Mouse (Mus musculus) cerebellum, postnatal 4 days (tissue): ENCODE measurements around the gene Uncx.

Source experiments
- DNase-seq, 2 experiments: peaks; one replicate each; pipeline ENCODE4 v3.0.0; 2022; ENCODE audit warnings: low spot score in 2 of 2, mixed read lengths in 1 of 2

Gene Uncx

DNA sequence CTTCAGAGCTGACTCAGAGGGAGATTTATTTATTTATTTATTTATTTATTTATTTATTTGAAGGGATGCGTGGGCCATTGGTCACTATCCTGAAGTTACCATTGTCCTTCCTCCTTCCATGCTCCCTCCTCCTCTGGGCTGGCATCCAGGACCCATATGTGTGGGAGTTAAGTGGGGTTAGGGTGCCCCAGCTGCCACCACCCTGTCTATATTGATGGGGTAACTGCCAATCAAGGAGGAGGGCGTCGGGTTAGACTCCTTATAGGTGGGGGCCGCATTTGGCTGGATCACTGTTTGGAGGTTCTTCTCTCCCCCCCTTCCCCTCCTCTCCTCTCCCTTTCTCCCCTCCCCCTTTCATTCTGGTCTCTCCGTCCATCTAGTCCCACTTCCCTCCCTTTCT is 738 bp upstream of the Uncx start:
- DNase-seq: peak in 1 of 2 experiments; percentile 30

DNA sequence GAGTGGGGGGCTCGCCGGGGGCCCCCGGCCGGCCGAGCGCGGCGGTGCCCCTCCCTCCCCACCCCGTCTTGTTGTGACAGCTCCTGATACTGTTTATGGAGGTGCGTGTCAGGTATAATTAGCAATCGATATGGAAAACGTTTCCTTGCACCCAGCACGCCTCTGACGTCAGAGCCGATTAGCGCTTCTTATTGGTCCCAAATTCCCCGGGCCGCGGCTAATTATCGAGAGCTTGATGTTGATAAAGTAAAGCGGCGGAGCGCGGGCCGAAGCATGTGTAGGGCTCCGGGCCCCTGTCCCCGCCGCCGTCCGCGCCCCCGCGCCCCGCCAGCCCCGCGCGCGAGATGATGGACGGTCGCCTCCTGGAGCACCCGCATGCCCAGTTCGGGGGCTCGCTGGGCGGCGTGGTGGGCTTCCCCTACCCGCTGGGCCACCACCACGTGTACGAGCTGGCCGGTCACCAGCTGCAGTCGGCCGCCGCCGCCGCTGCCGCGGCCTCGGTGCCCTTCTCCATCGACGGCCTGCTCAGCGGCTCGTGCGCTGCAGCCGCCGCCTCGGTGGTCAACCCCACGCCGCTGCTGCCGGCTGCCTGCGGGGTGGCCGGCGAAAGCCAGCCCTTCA is 466 bp downstream of the Uncx start:
- peak in 1 of 2 experiments; percentile 77 for DNase-seq

DNA sequence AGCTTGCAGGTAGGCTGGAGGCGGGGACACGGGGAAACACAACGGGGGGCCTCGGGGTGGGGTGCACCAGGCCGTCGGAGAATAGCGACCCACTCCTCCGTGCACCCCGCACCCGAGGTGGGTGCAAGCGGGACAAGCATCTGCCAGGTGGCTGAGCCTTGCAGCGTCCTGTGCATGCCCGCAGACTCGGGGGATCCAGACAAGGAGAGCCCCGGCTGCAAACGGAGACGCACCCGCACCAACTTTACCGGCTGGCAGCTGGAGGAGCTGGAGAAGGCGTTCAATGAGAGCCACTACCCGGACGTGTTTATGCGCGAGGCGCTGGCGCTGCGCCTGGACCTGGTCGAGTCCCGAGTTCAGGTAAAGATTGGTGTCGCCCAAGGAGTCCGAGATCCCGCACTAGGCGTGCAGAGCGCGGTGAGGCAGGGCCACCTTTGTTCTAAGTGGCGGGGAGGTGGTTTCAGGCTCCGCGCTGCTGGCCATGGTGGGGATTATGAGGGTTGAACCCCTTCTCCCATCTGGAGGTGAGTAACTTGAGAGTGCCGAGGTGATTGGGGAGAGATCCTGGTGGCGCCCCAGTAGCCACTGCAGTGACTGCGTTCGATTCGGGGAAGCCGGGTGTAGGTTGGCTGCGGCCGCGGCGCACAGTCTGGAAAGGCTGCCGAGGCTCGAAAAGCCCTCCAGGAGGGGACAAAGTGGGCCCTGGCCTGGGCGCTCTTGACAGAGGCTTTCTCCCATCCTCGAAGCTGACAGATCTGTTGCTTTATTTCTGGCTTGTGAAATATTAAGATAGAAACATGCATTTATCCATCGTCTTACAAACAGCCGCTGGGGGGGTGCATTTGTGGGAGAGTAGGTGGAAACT is 1.2 kb downstream of the Uncx start:
- DNase-seq: peak; percentile 27 to 57

DNA sequence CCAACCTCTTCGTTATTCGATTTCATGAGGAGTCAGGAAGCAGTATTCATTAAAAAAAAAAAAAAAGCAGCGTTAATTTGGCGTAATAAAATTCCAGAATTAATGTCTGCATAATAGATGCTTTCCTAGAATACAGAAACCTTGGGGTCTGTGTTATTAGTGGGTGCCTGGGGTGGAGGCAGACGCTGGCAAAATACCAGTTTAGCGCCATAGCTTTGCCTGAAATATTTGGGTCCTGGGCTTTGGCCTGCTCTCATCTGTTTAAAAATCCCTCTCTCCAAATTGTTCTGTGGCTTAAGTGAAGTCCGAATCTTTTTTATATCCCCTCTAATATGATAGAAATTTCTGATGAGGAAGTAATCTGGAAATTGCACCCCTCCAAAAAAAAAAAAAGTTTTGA is 1.9 kb downstream of the Uncx start:
- no peak for DNase-seq

DNA sequence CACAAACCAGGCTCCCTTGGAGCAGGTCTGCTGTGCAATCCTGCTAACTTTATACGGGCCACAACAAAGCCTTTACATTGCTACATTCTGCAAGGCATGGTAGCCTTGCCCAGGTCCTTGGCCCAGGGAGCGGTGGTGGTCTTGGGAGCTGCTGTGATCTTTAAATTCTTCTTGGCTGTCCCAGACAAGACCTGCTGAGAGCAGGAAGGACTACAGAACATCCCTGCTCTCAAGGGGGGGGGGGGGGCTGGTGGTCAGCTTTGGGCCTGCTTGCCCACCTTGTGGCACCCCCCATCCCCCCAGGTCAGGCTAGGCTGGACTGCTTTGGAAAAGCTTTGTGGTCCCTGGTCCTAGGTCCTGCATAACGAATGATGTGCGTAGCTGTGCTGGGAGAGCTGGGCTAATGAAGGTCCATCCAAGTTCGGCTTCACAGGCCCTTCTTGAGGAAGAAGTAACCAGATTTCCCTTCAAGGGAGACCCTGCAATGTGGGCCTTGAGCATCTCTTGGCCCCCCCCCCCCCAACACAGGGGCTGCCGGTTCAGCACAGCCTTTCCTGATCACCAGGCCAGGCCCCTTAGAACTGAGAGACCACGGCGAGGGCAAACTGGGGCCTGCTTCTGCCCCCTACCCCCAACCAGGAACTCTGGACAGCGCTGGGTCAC is 2.5 kb downstream of the Uncx start:
- DNase-seq: no peak

DNA sequence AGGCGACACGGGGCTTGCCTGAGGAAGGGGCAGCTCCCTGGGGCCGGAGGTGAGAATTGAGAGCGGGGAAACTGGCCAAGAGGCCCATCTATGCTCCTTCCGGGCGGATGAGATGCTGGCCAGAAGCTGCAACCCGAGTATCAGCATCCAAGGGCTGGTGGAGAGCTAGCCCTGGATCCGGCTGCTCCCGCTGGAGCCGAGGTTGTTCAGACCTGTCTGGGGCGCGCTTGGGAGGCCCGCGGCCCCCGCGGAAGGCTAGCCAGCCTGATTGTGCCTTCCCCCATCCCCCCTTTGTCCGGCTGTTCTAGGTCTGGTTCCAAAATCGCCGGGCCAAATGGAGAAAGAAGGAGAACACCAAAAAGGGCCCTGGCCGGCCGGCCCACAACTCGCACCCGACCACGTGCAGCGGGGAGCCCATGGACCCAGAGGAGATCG is 3.1 kb downstream of the Uncx start:
- peak in 1 of 2 experiments; percentile 47 for DNase-seq

DNA sequence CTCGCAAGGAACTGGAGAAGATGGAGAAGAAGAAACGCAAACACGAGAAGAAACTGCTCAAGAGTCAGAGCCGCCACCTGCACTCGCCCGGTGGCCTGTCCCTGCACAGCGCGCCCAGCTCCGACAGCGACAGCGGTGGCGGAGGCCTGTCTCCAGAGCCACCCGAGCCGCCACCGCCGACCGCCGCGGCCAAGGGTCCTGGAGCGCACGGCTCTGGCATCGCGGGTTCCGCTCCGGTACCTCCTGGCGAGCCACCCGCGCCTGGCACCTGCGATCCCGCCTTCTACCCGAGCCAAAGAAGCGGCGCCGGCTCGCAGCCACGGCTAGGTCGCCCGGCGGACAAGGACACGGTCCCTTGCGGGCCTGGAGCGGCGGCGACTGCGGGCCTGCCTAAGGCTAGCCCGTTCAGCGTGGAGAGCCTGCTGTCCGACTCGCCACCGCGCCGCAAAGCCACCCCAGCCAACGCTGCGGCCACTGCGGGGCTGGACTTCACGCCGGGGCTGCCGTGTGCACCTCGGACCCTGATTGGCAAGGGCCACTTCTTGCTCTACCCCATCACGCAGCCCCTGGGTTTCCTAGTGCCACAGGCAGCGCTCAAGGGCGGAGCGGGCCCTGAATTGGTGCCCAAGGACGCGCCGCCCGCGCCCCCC is 3.6 kb downstream of the Uncx start:
- DNase-seq: peak in 1 of 2 experiments; percentile 38

DNA sequence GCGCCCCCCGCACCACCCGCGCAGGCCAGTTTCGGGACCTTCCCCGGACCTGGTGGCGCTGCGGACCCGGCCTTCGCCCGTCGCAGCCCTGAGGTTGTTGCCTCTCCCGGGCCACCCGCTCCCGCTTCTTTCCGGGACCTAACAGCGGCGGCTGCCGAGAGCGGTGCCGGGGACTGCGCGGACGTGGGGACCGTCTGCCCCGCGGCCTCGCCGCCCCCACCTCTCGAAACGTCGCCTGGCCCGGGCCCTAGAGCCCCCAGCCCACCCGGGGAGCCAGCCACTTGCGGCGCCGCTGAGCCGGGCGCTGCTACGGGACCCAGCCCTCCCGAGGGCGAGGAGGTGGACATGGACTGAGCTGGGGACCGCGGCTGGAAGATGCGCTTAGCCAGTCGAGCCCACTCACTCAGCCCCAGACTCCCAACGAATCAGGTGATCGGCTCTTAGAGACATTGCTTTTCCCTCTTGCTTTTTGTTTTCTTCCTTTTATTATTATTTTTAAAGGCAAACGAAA is 4.2 kb downstream of the Uncx start:
- DNase-seq: peak in 1 of 2 experiments; percentile 36

DNA sequence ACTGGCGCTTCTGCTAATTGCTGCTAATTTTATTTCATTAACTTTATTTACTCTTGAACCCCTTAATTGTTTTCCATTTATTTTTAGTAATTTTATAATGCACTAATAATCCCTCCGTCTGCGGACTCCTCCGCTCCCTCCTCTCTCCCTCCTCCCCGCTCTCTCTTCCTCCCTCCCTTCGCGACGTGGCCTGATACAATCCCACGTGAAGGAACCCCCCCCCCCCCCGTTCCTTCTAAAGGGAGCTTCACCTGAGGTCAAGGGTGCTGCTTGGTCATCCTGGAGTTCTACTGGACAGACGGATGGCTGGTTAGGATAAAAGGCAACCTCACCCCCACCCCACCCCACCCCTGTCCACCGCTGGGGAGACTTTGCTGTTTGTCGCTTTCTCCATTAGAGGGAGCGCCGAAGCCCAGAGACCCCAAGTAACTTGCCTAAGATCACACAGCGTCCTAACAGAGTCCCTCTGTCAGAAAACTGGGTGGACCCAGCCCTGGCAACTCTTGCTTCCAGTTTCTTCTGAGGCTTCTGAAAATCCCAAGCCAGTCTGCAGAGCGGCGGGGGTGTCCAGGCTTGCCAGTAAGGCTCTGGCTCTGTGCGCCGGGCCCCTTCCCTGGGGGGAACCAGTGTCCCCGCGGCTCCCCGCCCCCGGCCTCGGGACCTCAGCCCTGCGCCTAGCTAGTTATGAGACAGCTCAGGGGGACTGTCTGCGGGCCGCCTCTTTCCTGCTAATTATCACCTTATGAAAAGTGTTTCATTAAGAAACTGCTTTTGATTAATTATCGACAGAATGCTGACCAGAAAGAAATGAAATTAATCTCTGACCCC is 10.4 kb downstream of the Uncx start:
- DNase-seq: no peak

DNA sequence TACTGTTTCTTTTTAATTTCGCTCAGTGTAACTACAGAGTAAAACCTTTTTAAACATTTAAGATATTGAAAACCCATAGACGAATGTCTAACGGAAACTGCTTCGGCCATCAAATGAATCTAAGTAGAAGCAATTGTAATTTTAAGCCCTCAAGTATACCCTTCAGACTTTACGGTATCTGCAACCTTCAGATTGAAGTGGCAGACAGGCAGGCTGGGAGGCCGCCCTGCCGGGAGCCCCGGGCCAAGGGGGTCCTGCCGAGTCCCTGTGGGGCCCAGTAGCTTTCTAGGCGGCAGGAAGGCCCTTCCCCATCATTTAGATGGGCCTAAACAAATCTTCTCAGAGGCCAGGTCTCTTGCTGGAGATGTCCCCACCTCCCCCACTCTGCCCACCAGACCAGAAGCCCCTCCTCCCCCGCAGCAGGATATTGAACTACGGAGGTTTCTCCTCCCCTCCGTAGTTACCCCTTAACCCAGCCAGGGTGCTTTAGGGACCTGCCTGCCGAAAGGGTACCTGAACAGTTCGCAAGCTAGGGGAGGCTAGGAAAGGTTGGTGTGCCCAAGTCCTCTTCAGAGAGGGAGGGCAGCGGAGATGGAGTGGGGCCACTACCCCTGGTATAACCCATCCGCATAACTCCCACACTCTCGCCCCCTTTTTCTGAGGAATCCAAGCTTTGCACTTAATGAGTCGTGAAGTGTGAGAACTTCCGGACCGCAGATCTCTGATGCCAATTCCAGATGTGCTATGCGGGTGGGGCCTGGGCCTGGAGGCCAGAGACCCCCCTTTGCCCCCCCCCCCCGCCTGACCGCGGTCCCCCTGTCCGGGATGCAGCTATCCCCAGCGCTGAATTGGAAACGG is 11.4 kb downstream of the Uncx start:
- DNase-seq: no peak

DNA sequence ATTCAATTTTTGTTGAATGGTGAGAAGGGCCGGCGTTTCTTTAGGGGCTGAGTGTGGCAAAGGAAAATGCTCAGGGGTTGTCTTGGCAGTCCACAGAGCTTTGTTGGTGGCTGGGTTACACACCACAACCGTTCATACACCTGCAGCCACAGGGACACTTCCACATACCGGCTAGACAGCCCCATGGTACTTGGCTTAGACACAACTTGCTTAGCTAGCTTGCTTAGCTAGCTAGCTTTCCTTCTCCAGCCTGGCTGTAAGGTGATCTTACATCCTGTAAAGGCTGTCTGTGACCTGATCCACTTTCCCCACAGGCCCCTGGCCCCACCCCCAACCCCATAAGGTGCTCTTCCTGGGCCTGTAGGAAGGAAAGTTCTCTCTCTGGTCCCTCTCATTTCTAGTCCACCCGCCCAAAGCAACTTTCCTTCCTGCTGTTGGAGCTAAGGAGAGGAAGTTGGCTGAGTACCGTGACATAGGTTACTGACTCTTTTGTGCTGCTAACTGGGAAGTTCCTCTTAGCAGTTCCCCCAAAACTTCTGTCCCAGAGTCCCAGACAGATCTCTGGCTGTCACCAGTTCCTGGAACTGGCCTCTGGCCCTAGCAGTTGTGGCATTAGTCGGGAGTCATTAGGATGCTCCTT is 12.3 kb downstream of the Uncx start:
- no peak for DNase-seq

DNA sequence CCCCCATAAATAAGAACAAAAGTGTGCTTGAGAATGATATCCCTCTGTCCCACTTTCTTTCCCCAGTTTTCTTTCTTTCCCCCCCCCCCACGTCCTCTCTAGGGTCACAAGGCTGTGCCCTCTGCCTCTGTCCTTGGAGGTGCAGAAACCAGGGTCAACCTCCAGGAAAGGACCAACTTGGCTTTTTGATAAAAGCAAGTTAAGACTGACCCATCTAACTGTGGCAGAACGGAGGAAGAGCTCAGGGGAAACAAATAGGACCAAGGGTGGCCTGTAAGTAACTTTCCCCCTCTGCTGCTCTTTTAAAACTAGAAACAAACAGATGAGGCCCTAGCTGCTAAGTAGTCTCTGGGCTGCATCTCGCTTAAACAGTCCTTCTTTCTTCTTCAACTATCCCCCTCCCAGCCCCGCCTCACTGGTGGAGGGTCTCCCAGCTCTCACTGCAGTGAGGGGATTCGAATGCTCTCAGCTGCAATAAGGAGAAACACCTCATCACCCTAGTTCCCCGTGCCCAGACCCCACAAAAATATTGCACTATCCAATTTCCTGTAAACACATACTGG is 12.9 kb downstream of the Uncx start:
- no peak for DNase-seq

DNA sequence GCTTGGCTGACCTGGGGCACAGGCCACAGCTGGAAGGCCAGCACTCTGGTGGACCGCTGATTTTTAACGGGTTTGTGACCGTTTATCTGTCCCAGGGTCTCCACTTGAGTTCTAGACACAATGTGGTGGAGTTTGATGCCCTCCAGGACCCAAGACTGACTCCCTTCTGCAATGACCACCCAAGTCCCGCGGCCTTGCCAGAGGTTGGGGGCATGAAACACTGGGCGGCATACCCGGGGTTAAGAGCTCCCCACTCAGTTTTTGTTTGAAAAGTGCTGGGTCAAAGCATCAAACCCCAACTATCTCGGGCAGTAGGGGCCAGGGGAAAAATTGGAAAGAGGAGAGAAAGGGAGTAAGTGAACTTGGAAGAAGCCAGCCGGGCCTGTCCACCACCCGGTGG is 13.8 kb downstream of the Uncx start:
- DNase-seq: peak in 1 of 2 experiments; percentile 5

DNA sequence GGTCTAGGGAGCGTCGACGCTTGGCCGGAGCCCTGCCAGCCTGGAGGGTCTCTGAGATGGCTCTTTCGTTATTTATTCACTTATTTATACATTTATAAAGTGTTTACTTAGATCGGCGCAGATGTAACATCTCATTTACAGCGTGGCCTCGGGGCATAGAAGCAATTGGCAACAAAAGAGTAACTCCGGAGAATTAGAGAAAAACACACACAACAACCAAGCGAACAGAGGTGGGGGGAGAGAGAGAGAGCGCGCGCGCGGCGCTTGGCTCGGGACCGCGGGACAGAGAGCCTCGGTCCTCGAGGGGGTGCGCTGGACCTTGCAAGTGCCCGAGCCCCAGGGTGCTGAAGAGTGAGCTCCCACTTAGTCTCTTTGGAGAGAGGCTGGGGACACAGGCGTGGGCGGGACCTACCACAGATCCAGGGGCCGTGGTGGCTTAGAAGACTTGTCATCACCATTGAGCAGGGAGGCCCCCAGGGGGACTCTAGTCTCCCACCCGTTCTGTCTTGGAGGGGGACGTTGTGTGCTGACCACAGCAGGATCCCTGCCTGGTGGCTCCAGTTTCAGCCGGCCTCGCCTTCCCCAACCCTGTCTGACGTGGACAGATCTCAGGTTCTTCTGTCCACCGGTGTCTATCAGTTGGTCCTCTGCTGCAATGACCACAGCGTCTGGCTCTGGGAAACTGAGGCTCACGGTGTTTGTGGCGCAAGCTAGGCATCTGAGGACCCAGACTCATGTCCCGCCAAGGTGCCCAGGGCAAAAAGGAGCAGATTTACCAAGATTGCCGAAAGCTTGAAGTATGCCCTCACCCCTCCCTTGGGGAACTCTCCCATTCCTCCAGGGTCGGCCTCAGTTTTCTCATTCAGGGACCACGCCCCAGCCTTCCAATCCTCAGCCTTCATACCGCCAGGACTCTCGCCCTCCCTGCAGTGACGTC is 14.5 kb downstream of the Uncx start:
- peak in 1 of 2 experiments; percentile 20 for DNase-seq

DNA sequence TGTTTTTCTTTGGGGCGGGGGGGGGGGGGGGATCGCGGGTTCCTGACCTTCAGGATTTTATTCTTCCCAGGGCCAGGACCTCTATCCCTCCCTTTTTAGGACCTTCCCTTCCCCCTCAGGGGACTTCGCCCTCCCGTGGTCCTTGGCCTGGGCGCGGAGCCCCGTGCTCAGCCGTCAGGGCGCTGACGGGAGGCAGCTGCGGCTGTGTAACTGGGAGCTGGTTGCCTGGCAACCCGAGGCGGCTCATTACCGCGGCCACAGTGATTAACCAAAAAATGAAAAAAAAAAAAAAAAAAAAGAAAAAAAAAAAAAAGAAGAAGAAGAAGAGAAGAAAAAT is 15.1 kb downstream of the Uncx start:
- DNase-seq: peak in 1 of 2 experiments; percentile 62

DNA sequence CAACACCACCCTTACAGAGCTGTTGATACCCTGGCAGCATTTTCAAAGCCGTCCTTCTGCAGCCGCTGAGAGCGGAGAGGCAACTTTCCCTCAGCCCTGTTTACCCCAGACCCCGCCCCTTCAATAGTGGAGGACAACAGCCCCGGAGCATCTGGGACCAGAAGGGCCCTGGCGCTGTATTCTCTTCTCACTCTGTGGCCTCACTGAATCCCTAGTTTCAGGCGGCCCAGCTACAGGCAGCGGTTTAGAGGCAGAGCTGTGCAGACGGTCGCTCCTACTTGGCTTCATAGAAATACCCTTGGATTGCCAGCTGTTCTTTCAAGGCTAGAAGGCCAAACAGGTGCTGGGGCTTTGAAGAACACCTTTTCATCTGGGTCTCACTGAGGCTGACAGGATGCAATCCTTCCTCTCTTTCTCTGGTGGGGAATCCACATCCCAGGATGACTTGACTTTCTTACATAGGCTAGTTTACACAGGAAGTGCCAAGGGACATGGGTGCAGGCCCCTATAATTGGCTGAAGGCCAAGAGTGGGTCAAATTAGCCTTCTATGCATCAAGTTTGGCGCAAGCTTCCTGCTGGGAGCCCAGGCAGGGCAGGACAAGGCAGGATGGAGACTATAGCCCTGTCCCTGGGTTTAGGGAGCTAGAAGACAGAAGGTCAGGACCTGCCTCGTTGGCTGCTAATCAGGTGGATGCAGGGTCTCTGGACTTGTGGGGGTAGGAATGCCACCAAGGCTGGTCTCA is 15.8 kb downstream of the Uncx start:
- peak in 1 of 2 experiments; percentile 58 for DNase-seq

DNA sequence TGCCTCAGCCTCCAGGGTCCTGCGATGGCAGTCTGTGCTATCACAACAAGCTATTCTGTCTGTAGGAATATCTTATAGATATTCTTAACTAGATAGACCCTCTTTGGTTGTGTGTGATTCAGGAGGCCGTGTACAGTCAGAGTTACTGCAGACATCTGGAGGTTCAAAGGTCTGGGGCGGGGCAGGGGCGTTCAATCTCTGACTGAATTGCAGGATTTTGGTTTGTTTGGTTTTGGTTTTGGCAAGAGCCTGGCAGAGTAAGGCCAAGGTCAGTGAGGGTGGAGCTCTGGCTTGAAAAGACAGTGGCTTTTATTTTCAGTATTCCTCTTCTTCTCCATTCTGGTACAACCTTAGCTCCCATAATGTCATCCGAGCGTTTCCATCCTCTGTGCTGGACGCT is 16.5 kb downstream of the Uncx start:
- DNase-seq: no peak
